Mouse (Mus musculus) right cerebral cortex, postnatal 36 days (tissue): ENCODE data around the gene Ccdc151.

Source experiments
- DNase-seq, 2 experiments: peaks; one replicate each; pipeline ENCODE4 v3.0.0; 2022; ENCODE audit warnings: low spot score in 2 of 2, mixed read lengths in 1 of 2

Ccdc151 gene

GRCm38 (mm10) chr9:21996178-21996867 is 6.1 kb downstream of the Ccdc151 start:
- DNase-seq, result no peak

- DNase-seq, result no peak
Observed at GRCm38 (mm10) chr9:21992227-21992626, 10.2 kb downstream of the Ccdc151 start.

- DNase-seq, result no peak
Observed at GRCm38 (mm10) chr9:21989230-21990110, 13.0 kb downstream of the Ccdc151 start, which contains the start of gene Rgl3. Gene Rgl3 (minus strand): TSS chr9:21989446.

- no peak for DNase-seq
Observed at GRCm38 (mm10) chr9:21988421-21989101, 13.9 kb downstream of the Ccdc151 start.

- DNase-seq, result no peak
Observed at GRCm38 (mm10) chr9:21987592-21988342, 14.7 kb downstream of the Ccdc151 start.

GRCm38 (mm10) chr9:21983911-21984310 is 18.5 kb downstream of the Ccdc151 start:
- no peak for DNase-seq

- DNase-seq, result no peak
Observed at GRCm38 (mm10) chr9:21978398-21979128, 23.9 kb downstream of the Ccdc151 start.

GRCm38 (mm10) chr9:21977972-21978371 is 24.5 kb downstream of the Ccdc151 start:
- no peak for DNase-seq

- DNase-seq, result no peak
Observed at GRCm38 (mm10) chr9:21977331-21977730, 25.1 kb downstream of the Ccdc151 start.

GRCm38 (mm10) chr9:21976626-21977175 is 25.7 kb downstream of the Ccdc151 start:
- no peak for DNase-seq

- no peak for DNase-seq
Observed at GRCm38 (mm10) chr9:21969304-21969703, 33.1 kb downstream of the Ccdc151 start.

- DNase-seq, result no peak
Observed at GRCm38 (mm10) chr9:21968883-21969282, 33.6 kb downstream of the Ccdc151 start.

- no peak for DNase-seq
Observed at GRCm38 (mm10) chr9:21963417-21963816, 39.0 kb downstream of the Ccdc151 start, which contains the start of gene Epor. Gene Epor (minus strand): TSS chr9:21963506.

- peak; percentile 70 to 84 for DNase-seq
Observed at GRCm38 (mm10) chr9:21962416-21963059, 39.9 kb downstream of the Ccdc151 start.

- DNase-seq, result no peak
Observed at GRCm38 (mm10) chr9:21962010-21962409, 40.4 kb downstream of the Ccdc151 start.

- no peak for DNase-seq
Observed at GRCm38 (mm10) chr9:21961366-21961980, 41.0 kb downstream of the Ccdc151 start.

- no peak for DNase-seq
Observed at GRCm38 (mm10) chr9:21960558-21961208, 41.8 kb downstream of the Ccdc151 start.

GRCm38 (mm10) chr9:21960135-21960534 is 42.3 kb downstream of the Ccdc151 start:
- no peak for DNase-seq

- DNase-seq, result no peak
Observed at GRCm38 (mm10) chr9:21959244-21959643, 43.2 kb downstream of the Ccdc151 start.
